Mouse (Mus musculus): ENCODE measurements around the gene Fam234b. TPM values are rescaled to one million over a fixed set of nuclear protein-coding genes. Genes with fewer than 3 reads are reported as not detected.

Gene Fam234b
- polyA plus RNA-seq, 1 experiment from 2014 or later, result 122 TPM

DNA sequence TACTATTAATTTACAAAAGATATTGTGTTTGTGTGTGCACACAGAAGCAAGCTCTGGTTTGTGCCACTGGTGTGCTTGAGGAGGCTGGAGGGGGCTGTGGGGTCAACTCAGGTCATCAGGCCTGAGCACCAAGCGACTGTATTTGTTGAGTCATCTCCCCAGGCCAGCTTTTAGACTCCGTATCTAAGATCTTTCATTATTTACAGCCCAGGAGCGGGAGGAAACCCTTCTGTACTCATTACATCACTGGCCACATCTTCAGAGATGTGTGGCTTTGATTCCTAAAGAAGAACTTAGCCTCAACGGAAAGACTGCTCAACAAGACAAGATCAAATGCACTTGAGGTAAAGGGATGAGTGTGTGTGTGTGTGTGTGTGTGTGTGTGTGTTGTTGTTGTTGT lies 9.1 kb upstream of the Fam234b start:
- Histone ChIP-seq H3K36me3 (ENCODE audit: control insufficient read depth, insufficient read depth, low read length) (no peaks in the 10 kb centered on the region), H3K4me2 (ENCODE audit: low read length) (no peak overlapping the region), H3K9ac (replicated peaks; ENCODE audit: low read length) (no peak overlapping the region), H3K27me3 (ENCODE audit: control insufficient read depth, insufficient read depth, low read length) (no peaks in the 10 kb centered on the region), H3K9me3 (ENCODE audit: control insufficient read depth, low read length) (no peaks in the 10 kb centered on the region), H3K27ac (replicated peaks; ENCODE audit: low read depth, low read length) (no peak overlapping the region), H3K4me3 (replicated peaks; ENCODE audit: low read depth, low read length) (no peak overlapping the region), H3K4me1 (ENCODE audit: control insufficient read depth, insufficient read depth, low read length) (peaks cover 1% of the 10 kb centered on the region; the same call in 1 of the 2 replicates)
- no peak for DNase-seq
- ATAC-seq (ENCODE audit: low FRiP score, low TSS enrichment), result no peak
- WGBS, result 78% methylated on average over 4 of the region's 4 CpGs

DNA sequence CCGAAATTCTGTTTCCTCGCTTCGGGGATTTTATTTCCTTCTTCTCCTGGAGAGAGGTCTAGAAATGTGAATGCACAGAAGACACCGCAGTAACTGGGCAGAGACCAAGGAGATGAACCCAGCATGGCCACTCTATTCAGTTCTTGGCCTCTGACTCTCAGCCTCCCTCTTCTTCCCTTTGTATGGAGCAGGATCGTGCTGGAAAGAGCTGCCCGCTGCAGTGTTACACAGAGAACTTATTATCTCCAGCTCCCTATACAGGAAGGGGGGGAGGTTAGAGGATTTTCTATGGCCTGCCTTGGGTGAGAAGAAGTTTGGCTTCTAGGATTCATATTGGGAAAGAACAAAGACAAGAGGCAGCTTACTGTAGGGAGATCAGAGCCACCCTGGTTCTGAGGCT lies 7.7 kb upstream of the Fam234b start:
- Histone ChIP-seq H3K27ac (replicated peaks; ENCODE audit: low read depth, low read length) (no peak overlapping the region), H3K9ac (replicated peaks; ENCODE audit: low read length) (no peak overlapping the region), H3K4me3 (replicated peaks; ENCODE audit: low read depth, low read length) (no peak overlapping the region), H3K27me3 (ENCODE audit: control insufficient read depth, insufficient read depth, low read length) (no peaks in the 10 kb centered on the region), H3K36me3 (ENCODE audit: control insufficient read depth, insufficient read depth, low read length) (no peaks in the 10 kb centered on the region), H3K9me3 (ENCODE audit: control insufficient read depth, low read length) (no peaks in the 10 kb centered on the region), H3K4me2 (ENCODE audit: low read length) (no peak overlapping the region), H3K4me1 (ENCODE audit: control insufficient read depth, insufficient read depth, low read length) (peaks cover 3% of the 10 kb centered on the region; the same call in 1 of the 2 replicates)
- 45% methylated on average over 6 of the region's 6 CpGs for WGBS
- ATAC-seq (ENCODE audit: low FRiP score, low TSS enrichment) (no peak), DNase-seq (no peak)

DNA sequence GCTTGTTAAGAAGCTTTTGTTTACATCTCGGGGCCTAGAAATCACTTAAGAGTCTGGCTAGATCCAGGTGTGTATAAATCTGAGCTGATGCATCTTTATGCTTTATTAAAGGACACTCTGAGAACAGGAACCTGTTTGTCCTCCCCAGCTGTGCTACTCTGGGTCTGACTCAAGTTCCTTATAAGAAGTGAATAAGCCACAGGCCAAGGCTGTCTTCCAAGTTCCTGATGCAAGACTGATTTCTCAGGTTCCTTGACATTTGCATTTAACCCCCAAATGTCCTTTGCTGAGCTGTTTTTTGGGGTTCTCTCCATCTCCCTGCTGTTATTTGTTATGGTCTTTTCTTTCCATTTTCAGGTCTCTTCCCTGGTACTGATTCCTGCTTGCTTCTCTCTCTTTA lies 5.9 kb upstream of the Fam234b start:
- H3K27me3 ChIP-seq (ENCODE audit: control insufficient read depth, insufficient read depth, low read length), result no peaks in the 10 kb centered on the region
- no peaks in the 10 kb centered on the region for H3K9me3 ChIP-seq (ENCODE audit: control insufficient read depth, low read length)
- no peaks in the 10 kb centered on the region for H3K36me3 ChIP-seq (ENCODE audit: control insufficient read depth, insufficient read depth, low read length)
- no peak overlapping the region for H3K4me2 ChIP-seq (ENCODE audit: low read length)
- no peak overlapping the region for H3K27ac ChIP-seq (replicated peaks; ENCODE audit: low read depth, low read length)
- 88% methylated on average over 1 of the region's 1 CpGs for WGBS
- H3K9ac ChIP-seq (replicated peaks; ENCODE audit: low read length), result no peak overlapping the region
- ATAC-seq (ENCODE audit: low FRiP score, low TSS enrichment) (no peak), DNase-seq (no peak)
- H3K4me1 ChIP-seq (ENCODE audit: control insufficient read depth, insufficient read depth, low read length), result peaks cover 3% of the 10 kb centered on the region; the same call in 1 of the 2 replicates
- no peak overlapping the region for H3K4me3 ChIP-seq (replicated peaks; ENCODE audit: low read depth, low read length)

DNA sequence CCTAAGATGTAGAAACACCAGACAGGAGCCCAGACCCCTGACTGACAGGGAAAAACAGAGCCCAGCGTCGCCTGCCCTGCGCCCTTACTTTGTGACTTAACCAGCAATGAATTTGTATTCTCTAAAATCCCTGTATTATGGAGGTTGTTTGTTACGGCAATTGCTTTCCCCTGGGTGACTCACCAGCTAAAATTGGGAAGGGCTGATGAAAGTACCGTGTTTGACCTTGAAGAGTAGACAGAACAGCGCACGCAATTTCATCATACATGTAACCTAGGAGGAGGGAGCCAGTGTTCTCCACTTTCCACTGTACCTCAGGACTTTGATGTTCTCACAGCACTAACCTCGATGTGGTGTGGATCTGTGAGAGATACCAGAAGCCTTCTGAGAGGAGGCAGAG lies 4.8 kb upstream of the Fam234b start:
- no peaks in the 10 kb centered on the region for H3K36me3 ChIP-seq (ENCODE audit: control insufficient read depth, insufficient read depth, low read length)
- H3K4me2 ChIP-seq (ENCODE audit: low read length), result no peak overlapping the region
- ATAC-seq (ENCODE audit: low FRiP score, low TSS enrichment) (no peak), DNase-seq (no peak)
- WGBS, result 60% methylated on average over 8 of the region's 8 CpGs
- no peak overlapping the region for H3K4me3 ChIP-seq (replicated peaks; ENCODE audit: low read depth, low read length)
- H3K27ac ChIP-seq (replicated peaks; ENCODE audit: low read depth, low read length), result no peak overlapping the region
- no peak overlapping the region for H3K9ac ChIP-seq (replicated peaks; ENCODE audit: low read length)
- no peaks in the 10 kb centered on the region for H3K27me3 ChIP-seq (ENCODE audit: control insufficient read depth, insufficient read depth, low read length)
- no peaks in the 10 kb centered on the region for H3K9me3 ChIP-seq (ENCODE audit: control insufficient read depth, low read length)
- H3K4me1 ChIP-seq (ENCODE audit: control insufficient read depth, insufficient read depth, low read length), result peaks cover 7% of the 10 kb centered on the region; the same call in 1 of the 2 replicates

- Histone ChIP-seq H3K9me3 (ENCODE audit: control insufficient read depth, low read length) (no peaks in the 10 kb centered on the region), H3K4me1 (ENCODE audit: control insufficient read depth, insufficient read depth, low read length) (peaks cover 8% of the 10 kb centered on the region; the same call in 1 of the 2 replicates), H3K4me3 (replicated peaks; ENCODE audit: low read depth, low read length) (no peak overlapping the region), H3K27ac (replicated peaks; ENCODE audit: low read depth, low read length) (no peak overlapping the region), H3K36me3 (ENCODE audit: control insufficient read depth, insufficient read depth, low read length) (no peaks in the 10 kb centered on the region), H3K4me2 (ENCODE audit: low read length) (no peak overlapping the region), H3K27me3 (ENCODE audit: control insufficient read depth, insufficient read depth, low read length) (no peaks in the 10 kb centered on the region), H3K9ac (replicated peaks; ENCODE audit: low read length) (no peak overlapping the region)
- DNase-seq (no peak), ATAC-seq (ENCODE audit: low FRiP score, low TSS enrichment) (no peak)
- 10% methylated on average over 4 of the region's 4 CpGs for WGBS
Observed at GRCm38 (mm10) chr6:135193733-135194132, 4.0 kb upstream of the Fam234b start.

GRCm38 (mm10) chr6:135194907-135195306 lies 2.9 kb upstream of the Fam234b start:
- Histone ChIP-seq H3K9ac (replicated peaks; ENCODE audit: low read length) (no peak overlapping the region), H3K27ac (replicated peaks; ENCODE audit: low read depth, low read length) (no peak overlapping the region), H3K9me3 (ENCODE audit: control insufficient read depth, low read length) (no peaks in the 10 kb centered on the region), H3K36me3 (ENCODE audit: control insufficient read depth, insufficient read depth, low read length) (no peaks in the 10 kb centered on the region), H3K4me2 (ENCODE audit: low read length) (no peak overlapping the region), H3K4me3 (replicated peaks; ENCODE audit: low read depth, low read length) (no peak overlapping the region), H3K27me3 (ENCODE audit: control insufficient read depth, insufficient read depth, low read length) (no peaks in the 10 kb centered on the region), H3K4me1 (ENCODE audit: control insufficient read depth, insufficient read depth, low read length) (peaks cover 12% of the 10 kb centered on the region; the same call in 1 of the 2 replicates)
- ATAC-seq (ENCODE audit: low FRiP score, low TSS enrichment) (no peak), DNase-seq (no peak)
- 81% methylated on average over 4 of the region's 4 CpGs for WGBS

GRCm38 (mm10) chr6:135196707-135197106 lies 1.1 kb upstream of the Fam234b start:
- Histone ChIP-seq H3K4me2 (ENCODE audit: low read length) (no peak overlapping the region), H3K36me3 (ENCODE audit: control insufficient read depth, insufficient read depth, low read length) (no peaks in the 10 kb centered on the region), H3K27ac (replicated peaks; ENCODE audit: low read depth, low read length) (no peak overlapping the region), H3K4me1 (ENCODE audit: control insufficient read depth, insufficient read depth, low read length) (peaks cover 12% of the 10 kb centered on the region; the same call in 1 of the 2 replicates), H3K9ac (replicated peaks; ENCODE audit: low read length) (no peak overlapping the region), H3K9me3 (ENCODE audit: control insufficient read depth, low read length) (no peaks in the 10 kb centered on the region), H3K27me3 (ENCODE audit: control insufficient read depth, insufficient read depth, low read length) (no peaks in the 10 kb centered on the region), H3K4me3 (replicated peaks; ENCODE audit: low read depth, low read length) (no peak overlapping the region)
- ATAC-seq (ENCODE audit: low FRiP score, low TSS enrichment), result no peak
- no peak for DNase-seq
- WGBS, result 80% methylated on average over 8 of the region's 8 CpGs

GRCm38 (mm10) chr6:135197446-135197845 lies 331 bp upstream of the Fam234b start:
- WGBS, result 19% methylated on average over 7 of the region's 7 CpGs
- H3K4me1 ChIP-seq (ENCODE audit: control insufficient read depth, insufficient read depth, low read length), result peaks cover 12% of the 10 kb centered on the region; the same call in 1 of the 2 replicates
- H3K9ac ChIP-seq (replicated peaks; ENCODE audit: low read length), result peak overlapping the region; percentile 89
- no peak for DNase-seq
- no peaks in the 10 kb centered on the region for H3K9me3 ChIP-seq (ENCODE audit: control insufficient read depth, low read length)
- no peaks in the 10 kb centered on the region for H3K36me3 ChIP-seq (ENCODE audit: control insufficient read depth, insufficient read depth, low read length)
- H3K27me3 ChIP-seq (ENCODE audit: control insufficient read depth, insufficient read depth, low read length), result no peaks in the 10 kb centered on the region
- H3K4me3 ChIP-seq (replicated peaks; ENCODE audit: low read depth, low read length), result peak overlapping the region; percentile 89
- no peak overlapping the region; the same call in 1 of the 2 replicates for H3K27ac ChIP-seq (replicated peaks; ENCODE audit: low read depth, low read length)
- no peak for ATAC-seq (ENCODE audit: low FRiP score, low TSS enrichment)
- peak overlapping the region; percentile 89 for H3K4me2 ChIP-seq (ENCODE audit: low read length)

- H3K4me1 ChIP-seq (ENCODE audit: control insufficient read depth, insufficient read depth, low read length), result peaks cover 9% of the 10 kb centered on the region; the same call in 1 of the 2 replicates
Observed at GRCm38 (mm10) chr6:135198726-135199125, 949 bp downstream of the Fam234b start.

More at GRCm38 (mm10) chr6:135198726-135199125, 949 bp downstream of the Fam234b start:
- Histone ChIP-seq H3K9ac (replicated peaks; ENCODE audit: low read length) (peak overlapping the region; percentile 89), H3K9me3 (ENCODE audit: control insufficient read depth, low read length) (no peaks in the 10 kb centered on the region), H3K36me3 (ENCODE audit: control insufficient read depth, insufficient read depth, low read length) (no peaks in the 10 kb centered on the region), H3K4me2 (ENCODE audit: low read length) (peak overlapping the region; percentile 89), H3K4me3 (replicated peaks; ENCODE audit: low read depth, low read length) (peak overlapping the region; percentile 89), H3K27ac (replicated peaks; ENCODE audit: low read depth, low read length) (no peak overlapping the region; the same call in 1 of the 2 replicates), H3K27me3 (ENCODE audit: control insufficient read depth, insufficient read depth, low read length) (no peaks in the 10 kb centered on the region)
- ATAC-seq (ENCODE audit: low FRiP score, low TSS enrichment) (no peak), DNase-seq (no peak)
- WGBS, result 42% methylated on average over 6 of the region's 6 CpGs
